Mouse (Mus musculus): Measurements from ENCODE around the gene Ncaph2. TPM values are rescaled to one million over a fixed set of nuclear protein-coding genes. Genes with fewer than 3 reads are reported as not detected.
A peak's percentile ranks its signal among the peaks of the same experiment; 100 is the strongest.

Ncaph2 gene
- total RNA-seq, 4 experiments from 2014 or later: 52.8 to 67.4 (median 57.4) TPM

GRCm38 (mm10) chr15:89343325-89343724 lies 12.2 kb upstream of the Ncaph2 start:
- DNase-seq (ENCODE audit: low spot score): no peak

DNA sequence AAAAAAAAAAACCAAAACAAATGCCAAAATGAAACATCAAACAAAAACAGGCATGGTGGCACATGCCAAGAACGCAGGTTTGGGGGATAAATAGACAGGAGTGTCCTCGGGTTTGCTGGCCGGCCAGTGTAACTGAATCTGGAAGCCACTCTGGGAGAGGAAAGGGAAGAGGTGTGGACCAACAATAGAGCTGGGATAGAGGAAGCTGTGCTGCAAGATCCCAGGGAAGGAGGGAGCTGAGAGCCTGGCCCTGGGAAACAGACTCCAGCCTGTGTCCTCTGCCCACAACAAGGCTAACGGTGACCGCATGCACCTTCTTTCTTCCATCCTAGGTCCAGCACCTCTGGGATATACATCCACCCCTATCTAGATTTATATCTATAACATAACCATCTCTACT lies 5.1 kb upstream of the Ncaph2 start:
- DNase-seq (ENCODE audit: low spot score): peak; percentile 33

- no peak for DNase-seq (ENCODE audit: low spot score)
Observed at GRCm38 (mm10) chr15:89351302-89351701, 4.2 kb upstream of the Ncaph2 start.

DNA sequence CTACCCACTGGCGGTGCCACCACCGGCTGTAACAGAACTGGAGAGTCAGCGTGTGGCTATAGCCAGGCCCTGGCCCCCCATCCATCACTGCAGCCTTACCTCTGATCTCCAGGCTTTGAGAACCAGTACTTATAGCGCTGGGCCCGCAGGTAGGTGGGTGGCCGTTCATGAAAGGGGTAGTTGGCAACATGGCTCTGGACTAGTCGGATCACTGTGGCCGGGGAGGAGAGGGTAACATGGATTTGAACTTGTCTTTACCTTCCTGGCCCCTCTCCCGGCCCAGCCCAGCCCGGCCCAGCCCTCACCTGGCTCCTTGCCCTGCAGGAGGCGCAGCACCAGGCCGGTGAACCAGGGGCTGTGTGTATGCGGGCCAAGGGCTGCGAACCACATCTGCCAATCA lies 3.5 kb upstream of the Ncaph2 start:
- DNase-seq (ENCODE audit: low spot score): no peak

- DNase-seq (ENCODE audit: low spot score): no peak
Observed at GRCm38 (mm10) chr15:89352795-89353194, 2.7 kb upstream of the Ncaph2 start.

DNA sequence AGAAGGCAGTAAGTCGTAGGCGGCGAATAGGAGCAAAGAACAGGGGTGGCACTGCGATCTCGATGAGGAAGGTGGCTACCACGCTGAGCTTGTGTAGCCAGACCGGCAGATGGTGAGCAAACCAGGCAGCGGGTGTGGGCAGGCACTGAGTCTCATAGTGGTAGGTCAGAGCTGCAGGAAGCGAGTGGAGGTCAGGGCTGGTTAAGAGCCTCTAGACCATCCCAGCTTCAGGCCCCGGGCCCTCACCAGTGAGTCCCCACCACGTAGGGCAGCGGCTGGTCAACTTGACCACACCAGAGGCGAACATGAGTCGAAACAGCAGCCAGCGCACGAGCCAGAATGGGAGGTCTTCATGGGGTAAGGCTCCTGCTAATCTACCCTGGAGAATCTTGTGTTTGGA lies 1.7 kb upstream of the Ncaph2 start:
- no peak for DNase-seq (ENCODE audit: low spot score)

GRCm38 (mm10) chr15:89354455-89354854 lies 1.1 kb upstream of the Ncaph2 start:
- DNase-seq (ENCODE audit: low spot score): no peak

GRCm38 (mm10) chr15:89356372-89356771 lies 853 bp downstream of the Ncaph2 start:
- DNase-seq (ENCODE audit: low spot score): no peak

DNA sequence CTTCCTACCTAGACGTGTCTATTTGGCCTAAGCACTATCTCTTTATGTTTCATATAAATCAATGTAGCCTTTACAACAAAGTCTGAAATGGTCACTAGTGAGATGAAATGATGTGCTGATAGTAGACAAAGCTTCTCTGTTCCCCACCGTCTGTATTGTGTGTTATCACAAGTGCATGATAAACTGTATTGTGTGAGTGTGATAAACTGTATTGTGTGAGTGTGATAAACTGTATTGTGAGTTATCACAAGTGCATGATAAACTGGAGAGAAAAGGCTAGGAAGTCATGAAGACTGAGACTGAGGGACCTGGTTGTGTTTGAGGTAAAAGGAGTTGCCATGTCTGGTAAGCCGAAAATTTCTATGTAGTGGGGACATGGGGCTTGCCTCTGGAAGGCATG lies 3.3 kb downstream of the Ncaph2 start:
- DNase-seq (ENCODE audit: low spot score): no peak

GRCm38 (mm10) chr15:89363051-89363450 lies 7.5 kb downstream of the Ncaph2 start:
- no peak for DNase-seq (ENCODE audit: low spot score)

- no peak for DNase-seq (ENCODE audit: low spot score)
Observed at GRCm38 (mm10) chr15:89365141-89365551, 9.6 kb downstream of the Ncaph2 start.

- no peak for DNase-seq (ENCODE audit: low spot score)
Observed at GRCm38 (mm10) chr15:89372068-89372467, 16.5 kb downstream of the Ncaph2 start.

DNA sequence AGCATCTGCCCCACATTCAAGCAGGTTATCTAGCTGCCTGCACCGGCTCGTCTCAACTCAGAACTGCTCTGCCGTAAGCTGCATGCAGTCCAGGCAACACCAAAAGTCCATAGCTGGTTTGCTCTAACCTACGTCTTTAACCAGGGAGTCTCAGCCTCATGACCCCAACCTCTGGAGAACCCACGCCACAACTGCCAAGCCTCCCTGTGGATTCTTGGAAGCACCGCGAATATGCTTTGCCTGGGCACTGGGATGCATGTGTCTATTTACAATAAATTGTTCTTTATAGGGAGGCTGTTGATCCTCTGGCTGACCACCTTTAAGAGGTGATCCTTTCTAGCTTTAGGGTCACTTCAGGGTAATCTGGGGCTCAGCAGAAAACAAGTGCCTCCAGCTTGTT lies 17.0 kb downstream of the Ncaph2 start:
- DNase-seq (ENCODE audit: low spot score): no peak

DNA sequence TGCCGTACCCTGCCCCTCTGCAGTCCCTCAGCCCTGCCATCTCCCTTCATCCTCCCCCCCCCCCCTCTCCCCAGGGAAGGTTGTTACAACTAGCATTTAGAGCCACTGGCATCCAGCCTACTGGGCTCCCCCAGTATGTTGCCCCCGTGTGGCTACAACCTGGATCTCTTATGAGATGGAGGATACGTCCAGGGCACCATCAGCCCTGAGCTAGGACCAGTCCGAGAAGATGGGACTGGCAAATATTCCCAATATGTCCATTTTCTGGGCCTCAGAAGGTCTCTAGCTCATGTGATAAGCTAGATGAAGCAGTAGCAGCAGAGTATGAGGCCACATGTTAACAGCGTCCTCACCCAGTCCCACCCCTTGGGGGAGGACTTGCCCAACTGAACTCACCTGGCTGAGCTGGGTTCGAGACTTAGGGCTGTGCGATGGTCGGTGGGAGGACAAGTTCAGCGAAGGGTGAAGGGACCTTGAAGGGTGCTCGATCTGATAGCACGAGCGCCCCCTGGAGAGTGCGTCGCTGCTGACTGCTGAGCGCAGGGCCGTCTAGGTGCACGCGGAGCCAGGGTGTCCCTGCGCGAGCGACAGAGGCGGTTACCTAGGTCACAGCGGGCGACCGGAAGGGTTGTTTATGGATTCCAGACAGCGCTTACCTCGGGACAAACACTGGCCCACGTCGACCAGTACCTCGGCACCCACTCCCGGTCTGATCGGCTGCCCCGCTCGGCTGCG lies 17.7 kb downstream of the Ncaph2 start:
- DNase-seq (ENCODE audit: low spot score): peak; percentile 83

DNA sequence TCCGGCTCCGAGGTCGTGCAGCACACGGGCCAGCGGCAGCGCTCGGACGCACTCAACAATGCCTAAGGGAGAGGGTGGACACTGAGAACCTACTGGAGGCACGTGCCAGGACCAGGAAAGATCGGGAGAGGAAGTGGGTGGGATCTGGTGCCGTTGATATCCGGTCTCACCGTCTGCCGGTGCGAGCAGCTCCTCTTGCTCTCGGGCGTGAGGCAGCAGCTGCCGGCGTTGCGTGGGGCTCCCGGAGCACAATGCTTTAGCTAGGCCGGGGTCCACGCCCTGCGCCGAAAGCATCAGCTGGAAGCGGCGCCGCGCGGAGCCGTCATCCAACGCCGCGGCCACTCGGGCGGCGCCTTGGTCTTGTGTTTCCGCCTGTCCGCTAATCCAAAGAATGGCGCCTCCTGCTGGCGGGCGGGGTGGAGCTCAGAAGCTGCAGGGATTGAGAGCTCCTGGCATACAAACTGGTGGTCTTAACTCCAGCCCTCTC lies 18.3 kb downstream of the Ncaph2 start, which contains the start of gene Sco2:
Gene Sco2, minus strand, starts transcription at position 85 of the 487 bp plus-strand sequence.
- peak; percentile 89 for DNase-seq (ENCODE audit: low spot score)

DNA sequence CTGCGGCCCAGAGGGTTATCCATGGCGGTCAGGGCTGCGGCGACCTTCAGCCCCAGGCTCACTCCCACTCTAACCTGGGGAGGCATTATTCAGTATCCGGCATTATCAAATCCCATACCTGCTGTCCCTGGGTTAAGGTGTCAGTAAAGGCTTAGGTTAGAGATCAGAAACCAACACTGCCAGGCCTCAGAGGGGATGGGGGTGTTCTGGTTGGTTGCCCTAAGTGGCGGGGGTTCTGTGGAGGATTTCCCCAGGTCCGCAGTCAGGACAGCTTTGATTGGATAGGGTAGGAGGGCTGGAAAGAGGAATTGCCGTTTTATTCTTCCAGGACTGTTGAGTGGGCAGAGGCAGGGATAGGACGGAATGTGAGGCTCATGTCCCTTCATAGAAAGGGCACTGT lies 18.8 kb downstream of the Ncaph2 start:
- DNase-seq (ENCODE audit: low spot score): no peak

DNA sequence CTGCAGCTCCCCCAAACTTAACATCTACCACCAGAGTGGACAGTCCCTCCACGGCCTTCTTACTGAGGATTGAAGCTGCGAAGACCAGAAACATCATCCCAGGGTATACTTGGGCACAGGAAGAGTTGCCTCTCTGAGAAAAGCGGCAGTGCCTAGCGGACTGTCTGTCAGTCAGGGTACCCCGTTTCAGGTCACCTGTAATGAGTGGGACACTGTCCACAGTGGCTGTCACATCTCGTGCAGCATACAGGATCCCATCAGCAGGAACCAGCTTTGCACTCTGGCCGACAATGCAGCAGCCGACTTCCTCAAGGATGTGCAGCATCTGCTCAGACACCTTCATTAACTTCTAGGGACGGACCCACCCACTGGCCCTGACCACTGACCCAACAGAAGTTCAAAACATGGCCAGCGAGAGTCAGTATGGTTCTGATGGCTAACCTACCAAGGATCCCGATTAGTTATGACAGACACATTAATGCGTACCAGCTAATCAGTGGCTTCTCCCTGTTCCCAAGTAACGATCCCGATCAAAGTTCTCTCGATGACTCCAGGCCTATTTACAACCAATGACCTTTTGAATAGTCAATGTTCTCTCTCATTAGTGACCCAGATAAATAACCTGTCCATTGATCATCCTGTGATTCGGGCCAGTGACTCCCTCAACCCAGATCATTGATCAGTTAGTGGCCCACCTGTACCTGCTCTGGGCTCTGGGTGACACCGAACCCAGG lies 19.4 kb downstream of the Ncaph2 start:
- DNase-seq (ENCODE audit: low spot score): no peak

GRCm38 (mm10) chr15:89376040-89376439 lies 20.5 kb downstream of the Ncaph2 start:
- no peak for DNase-seq (ENCODE audit: low spot score)

DNA sequence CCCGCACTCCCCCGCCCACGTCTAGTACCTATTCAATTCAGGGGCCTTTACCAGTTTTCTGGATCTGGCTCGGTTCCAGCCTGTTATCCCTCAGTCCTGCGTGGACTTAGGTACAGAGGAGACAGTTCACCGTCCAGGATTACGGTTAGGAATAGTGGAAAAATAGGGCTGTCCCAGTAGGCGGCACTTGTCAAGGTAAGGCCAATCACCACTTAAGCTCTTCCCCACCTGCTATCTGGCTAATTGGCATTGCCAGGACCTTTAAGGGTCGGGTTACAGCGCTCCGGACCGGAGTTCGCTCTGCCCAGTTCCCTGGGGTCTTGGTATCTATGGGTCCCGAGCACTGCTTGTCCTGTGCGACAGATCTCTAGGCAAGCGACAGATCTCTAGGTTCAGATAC lies 21.4 kb downstream of the Ncaph2 start, which contains the start of gene Tymp:
Gene Tymp, minus strand, starts transcription at position 83 of the 400 bp plus-strand sequence.
- no peak for DNase-seq (ENCODE audit: low spot score)

DNA sequence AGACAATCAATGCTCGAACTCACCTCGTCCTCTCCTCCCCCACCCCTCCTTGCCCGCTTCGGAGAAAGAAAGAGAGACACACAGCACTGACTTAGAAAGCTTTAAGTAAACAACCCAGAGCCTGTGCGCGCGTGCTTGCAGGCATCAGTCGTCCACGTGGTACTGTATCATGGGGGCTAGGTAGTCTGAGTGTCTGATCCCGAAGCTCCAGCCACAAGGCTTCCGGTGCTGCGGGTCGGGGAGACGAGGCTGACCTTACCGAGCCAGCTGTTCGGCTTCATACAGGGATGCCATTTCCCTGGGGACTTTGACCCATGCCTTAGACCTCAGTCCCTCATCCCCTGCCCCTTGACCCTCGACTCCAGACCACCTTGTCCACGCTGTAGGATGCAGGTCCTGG lies 21.8 kb downstream of the Ncaph2 start:
- no peak for DNase-seq (ENCODE audit: low spot score)

DNA sequence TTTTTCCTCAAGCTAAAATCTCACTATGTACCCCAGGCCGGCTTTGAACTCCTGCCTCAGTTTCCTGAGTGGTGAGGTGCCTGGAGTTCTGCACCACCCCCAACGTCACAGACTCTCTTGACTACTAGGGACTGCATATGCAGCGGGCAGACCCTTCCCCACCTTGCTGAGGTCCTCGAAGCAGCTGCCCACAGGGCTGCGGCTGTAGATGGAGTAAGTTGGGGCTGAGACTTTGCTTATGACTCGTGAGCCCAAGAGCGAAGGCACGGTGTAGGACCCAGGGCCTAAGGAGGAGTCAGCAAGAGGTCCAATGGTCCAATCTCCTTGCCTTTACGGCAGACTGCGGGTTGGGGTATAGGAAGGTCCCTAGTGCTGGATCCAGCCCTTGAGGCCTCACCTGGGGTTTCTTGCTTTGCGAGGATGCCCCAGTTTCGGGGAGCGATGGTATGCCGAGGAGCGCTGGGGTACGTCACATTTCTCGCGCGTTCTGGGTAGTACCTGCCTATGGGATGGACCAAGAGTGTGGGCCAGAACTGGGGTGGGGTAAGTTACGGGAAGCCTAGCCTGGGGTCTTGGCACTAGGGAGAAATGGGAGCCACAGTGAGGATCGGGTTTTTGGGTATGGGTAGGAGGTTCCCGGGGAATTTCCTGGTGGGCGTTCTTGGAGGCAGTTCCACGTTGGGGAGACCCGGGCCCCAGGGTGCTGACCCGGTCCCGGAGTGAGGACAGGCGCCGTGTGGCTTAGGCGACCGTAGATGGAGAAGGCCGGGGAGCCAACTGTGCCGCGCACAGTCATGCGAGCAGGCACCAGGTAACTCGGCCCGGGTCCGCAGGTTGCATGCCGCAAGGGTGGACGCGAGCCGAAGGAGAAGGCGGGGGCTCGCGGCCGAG lies 22.7 kb downstream of the Ncaph2 start:
- no peak for DNase-seq (ENCODE audit: low spot score)

All from heart, adult 8-10 months (tissue).